Mouse (Mus musculus) ES-Bruce4 (cell line): ENCODE data around the gene Mxra7.

ENCODE experiments used
- CTCF ChIP-seq: IDR thresholded peaks from one replicate; pipeline ENCODE4 v1.8.1; 2011; ENCODE audit warnings: low read depth, low read length
- POLR2A ChIP-seq: IDR thresholded peaks from one replicate; pipeline ENCODE4 v1.8.1; 2011; ENCODE audit warnings: low read length; ENCODE audit not compliant: insufficient read depth

GRCm38 (mm10) chr11:116769873-116770272 is 58.0 kb downstream of the Mxra7 start:
- TF ChIP-seq POLR2A, result no peak
- no peak for TF ChIP-seq CTCF
